Mouse (Mus musculus) small intestine, adult 2 months (tissue): ENCODE data around the gene Slc2a1.

ENCODE experiments used
- CTCF ChIP-seq: fragments of 200-500 bp; IDR thresholded peaks from 2 replicates; pipeline ENCODE4 v1.5.1; 2012; ENCODE audit warnings: low read depth, mild to moderate bottlenecking, control low read depth, inconsistent platforms, low read length, moderate library complexity, mixed read lengths; ENCODE audit not compliant: insufficient replicate concordance, insufficient read length; ENCODE audit errors: extremely low read depth
- POLR2A ChIP-seq: fragments of 200-500 bp; IDR thresholded peaks from 2 replicates; pipeline ENCODE4 v1.6.1; 2012; ENCODE audit warnings: low read depth, mild to moderate bottlenecking, control low read depth, inconsistent platforms, low read length, moderate library complexity

DNA sequence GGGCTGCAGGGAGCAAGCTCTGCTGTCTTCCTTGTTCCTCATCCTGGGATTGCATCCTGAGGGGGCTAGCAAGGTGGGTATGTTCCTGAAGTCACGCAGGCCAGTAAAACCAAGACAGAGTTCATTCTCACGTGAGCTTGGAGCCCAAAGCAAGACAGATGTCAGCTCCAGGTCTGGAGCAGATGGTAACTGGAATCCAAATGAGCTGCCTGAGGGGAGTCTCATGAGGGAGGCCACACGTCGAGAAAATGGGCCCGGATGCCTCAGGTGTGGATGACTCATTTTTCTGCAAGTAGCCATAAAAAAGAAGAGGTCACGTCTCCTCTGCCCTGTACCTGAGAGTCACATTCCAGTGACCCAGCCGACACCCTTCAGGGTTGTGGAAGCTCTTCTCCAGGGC lies 14.6 kb upstream of the Slc2a1 start:
- TF ChIP-seq POLR2A (no peak), CTCF (no peak)
